Mouse (Mus musculus): Measurements from ENCODE around the gene Olfr194. TPM values are rescaled to one million over a fixed set of nuclear protein-coding genes. Genes with fewer than 3 reads are reported as not detected.

Gene Olfr194
- polyA plus RNA-seq, 1 experiment, result not detected

- H3K27ac ChIP-seq (ENCODE audit: insufficient read depth, low read depth, low read length), result no peak within 1 kb of the TSS
- no peaks in the 10 kb centered on the region for H3K4me1 ChIP-seq (ENCODE audit: control insufficient read depth, insufficient read depth, low read length)
- H3K4me3 ChIP-seq (ENCODE audit: insufficient read depth, low read depth, low read length), result no peak within 1 kb of the TSS
- TF ChIP-seq CTCF (IDR thresholded peaks at IDR 0.05; ENCODE audit: insufficient read depth, low read depth, low read length), result no peak
- TF ChIP-seq POLR2A (IDR thresholded peaks at IDR 0.05; ENCODE audit: insufficient read depth, low read depth, low read length), result no peak
- 87% methylated on average over 5 of the region's 5 CpGs for WGBS
Measured at GRCm38 (mm10) chr16:59077905-59078304, 43.0 kb downstream of the Olfr194 start, which contains the start of gene Olfr190. Gene Olfr190, minus strand, starts transcription at chr16:59078005.

- H3K4me3 ChIP-seq (ENCODE audit: insufficient read depth, low read depth, low read length), result no peak overlapping the region
- TF ChIP-seq CTCF (IDR thresholded peaks at IDR 0.05; ENCODE audit: insufficient read depth, low read depth, low read length) (no peak), POLR2A (IDR thresholded peaks at IDR 0.05; ENCODE audit: insufficient read depth, low read depth, low read length) (no peak)
- WGBS, result 94% methylated on average over 1 of the region's 1 CpGs
- H3K27ac ChIP-seq (ENCODE audit: insufficient read depth, low read depth, low read length), result no peak overlapping the region
- no peaks in the 10 kb centered on the region for H3K4me1 ChIP-seq (ENCODE audit: control insufficient read depth, insufficient read depth, low read length)
Measured at GRCm38 (mm10) chr16:59073520-59073919, 47.3 kb downstream of the Olfr194 start.

- Histone ChIP-seq H3K27ac (ENCODE audit: insufficient read depth, low read depth, low read length) (no peak overlapping the region), H3K4me3 (ENCODE audit: insufficient read depth, low read depth, low read length) (no peak overlapping the region), H3K4me1 (ENCODE audit: control insufficient read depth, insufficient read depth, low read length) (no peaks in the 10 kb centered on the region)
- no peak for TF ChIP-seq CTCF (IDR thresholded peaks at IDR 0.05; ENCODE audit: insufficient read depth, low read depth, low read length)
- TF ChIP-seq POLR2A (IDR thresholded peaks at IDR 0.05; ENCODE audit: insufficient read depth, low read depth, low read length), result no peak
Measured at GRCm38 (mm10) chr16:59071755-59072154, 49.1 kb downstream of the Olfr194 start.

Other genes starting within 250 kb of the Olfr194 start
- not detected in 2 replicates for gene Olfr177, start 246.3 kb downstream of the Olfr194 start, polyA plus RNA-seq (2012; ENCODE audit: insufficient read depth, insufficient read length, low replicate concordance, missing spikeins)
- not detected in 2 replicates for gene Olfr178, start 229.0 kb downstream of the Olfr194 start, polyA plus RNA-seq (2012; ENCODE audit: insufficient read depth, insufficient read length, low replicate concordance, missing spikeins)
- not detected in 2 replicates for gene Olfr181, start 192.3 kb downstream of the Olfr194 start, polyA plus RNA-seq (2012; ENCODE audit: insufficient read depth, insufficient read length, low replicate concordance, missing spikeins)
- not detected in 2 replicates for gene Olfr180, start 191.7 kb downstream of the Olfr194 start, polyA plus RNA-seq (2012; ENCODE audit: insufficient read depth, insufficient read length, low replicate concordance, missing spikeins)
- not detected in 2 replicates for gene Olfr183, start 125.7 kb downstream of the Olfr194 start, polyA plus RNA-seq (2012; ENCODE audit: insufficient read depth, insufficient read length, low replicate concordance, missing spikeins)
- not detected in 2 replicates for gene Olfr186, start 90.8 kb downstream of the Olfr194 start, polyA plus RNA-seq (2012; ENCODE audit: insufficient read depth, insufficient read length, low replicate concordance, missing spikeins)
- not detected in 2 replicates for gene Olfr187, start 81.3 kb downstream of the Olfr194 start, polyA plus RNA-seq (2012; ENCODE audit: insufficient read depth, insufficient read length, low replicate concordance, missing spikeins)
- not detected in 2 replicates for gene Olfr190, start 43.1 kb downstream of the Olfr194 start, polyA plus RNA-seq (2012; ENCODE audit: insufficient read depth, insufficient read length, low replicate concordance, missing spikeins)
- gene Olfr191, start 31.2 kb downstream of the Olfr194 start, polyA plus RNA-seq (2012; ENCODE audit: insufficient read depth, insufficient read length, low replicate concordance, missing spikeins), result not detected in 2 replicates
- not detected in 2 replicates for gene Olfr193, start 9.2 kb downstream of the Olfr194 start, polyA plus RNA-seq (2012; ENCODE audit: insufficient read depth, insufficient read length, low replicate concordance, missing spikeins)
- gene Olfr195, start 26.0 kb upstream of the Olfr194 start, polyA plus RNA-seq (2012; ENCODE audit: insufficient read depth, insufficient read length, low replicate concordance, missing spikeins), result not detected in 2 replicates
- not detected in 2 replicates for gene Olfr196, start 49.4 kb upstream of the Olfr194 start, polyA plus RNA-seq (2012; ENCODE audit: insufficient read depth, insufficient read length, low replicate concordance, missing spikeins)
- gene Olfr198, start 82.5 kb upstream of the Olfr194 start, polyA plus RNA-seq (2012; ENCODE audit: insufficient read depth, insufficient read length, low replicate concordance, missing spikeins), result not detected in 2 replicates
- gene Olfr199, start 98.7 kb upstream of the Olfr194 start, polyA plus RNA-seq (2012; ENCODE audit: insufficient read depth, insufficient read length, low replicate concordance, missing spikeins), result not detected in 2 replicates
- gene Olfr201, start 151.6 kb upstream of the Olfr194 start, polyA plus RNA-seq (2012; ENCODE audit: insufficient read depth, insufficient read length, low replicate concordance, missing spikeins), result not detected in 2 replicates
- not detected in 2 replicates for gene Olfr202, start 165.7 kb upstream of the Olfr194 start, polyA plus RNA-seq (2012; ENCODE audit: insufficient read depth, insufficient read length, low replicate concordance, missing spikeins)
- not detected in 2 replicates for gene Olfr203, start 177.8 kb upstream of the Olfr194 start, polyA plus RNA-seq (2012; ENCODE audit: insufficient read depth, insufficient read length, low replicate concordance, missing spikeins)
- not detected in 2 replicates for gene Olfr204, start 197.2 kb upstream of the Olfr194 start, polyA plus RNA-seq (2012; ENCODE audit: insufficient read depth, insufficient read length, low replicate concordance, missing spikeins)
- not detected in 2 replicates for gene Olfr205, start 210.1 kb upstream of the Olfr194 start, polyA plus RNA-seq (2012; ENCODE audit: insufficient read depth, insufficient read length, low replicate concordance, missing spikeins)
- gene Olfr206, start 228.2 kb upstream of the Olfr194 start, polyA plus RNA-seq (2012; ENCODE audit: insufficient read depth, insufficient read length, low replicate concordance, missing spikeins), result not detected in 2 replicates
- not detected in 2 replicates for gene Olfr209, start 242.9 kb upstream of the Olfr194 start, polyA plus RNA-seq (2012; ENCODE audit: insufficient read depth, insufficient read length, low replicate concordance, missing spikeins)